Mouse (Mus musculus): Measurements from ENCODE around the gene Prph.

DNA sequence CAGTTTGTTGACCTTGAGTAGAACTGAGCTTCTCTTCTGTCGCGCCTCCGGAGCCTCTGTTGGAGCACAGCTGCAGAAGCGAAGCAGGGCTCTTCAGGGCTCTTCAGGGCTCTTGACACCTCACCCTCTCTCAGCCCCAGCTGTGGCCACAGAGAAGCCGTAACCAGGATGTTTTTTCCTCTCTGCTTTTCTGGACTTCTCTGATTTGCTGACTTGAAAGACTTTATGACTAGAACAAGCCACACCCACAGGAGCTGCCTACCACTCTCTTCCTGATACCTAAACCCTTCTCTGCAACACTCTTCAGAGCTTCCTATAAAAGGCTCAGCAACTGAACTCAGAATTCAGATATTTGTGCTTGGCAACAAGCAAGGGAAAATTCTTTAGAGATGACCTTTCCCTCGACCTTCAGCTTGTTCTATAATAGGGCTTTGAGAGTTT lies 46.2 kb upstream of the Prph start:
- TF ChIP-seq EP300 (IDR thresholded peaks at IDR 0.05; ENCODE audit: low read depth) (no peak), CTCF (IDR thresholded peaks at IDR 0.05; ENCODE audit: low read depth) (no peak)
